Mouse (Mus musculus): Measurements from ENCODE around the gene Tnip3. TPM values are rescaled to one million over a fixed set of nuclear protein-coding genes. Genes with fewer than 3 reads are reported as not detected.

The Tnip3 gene
- total RNA-seq, 2 experiments from 2014 or later = not detected

GRCm38 (mm10) chr6:65666295-65666694 lies 141.2 kb downstream of the Tnip3 start:
- no peak overlapping the region for H3K27ac ChIP-seq
- no peak for TF ChIP-seq CTCF (IDR thresholded peaks at IDR 0.05)
- DNase-seq (ENCODE audit: extremely low spot score in 1 of 2, low spot score in 2 of 2) = no peak
- no peak overlapping the region for H3K4me3 ChIP-seq
- intact Hi-C loops (cut with DNase I) = no loop called here

DNA sequence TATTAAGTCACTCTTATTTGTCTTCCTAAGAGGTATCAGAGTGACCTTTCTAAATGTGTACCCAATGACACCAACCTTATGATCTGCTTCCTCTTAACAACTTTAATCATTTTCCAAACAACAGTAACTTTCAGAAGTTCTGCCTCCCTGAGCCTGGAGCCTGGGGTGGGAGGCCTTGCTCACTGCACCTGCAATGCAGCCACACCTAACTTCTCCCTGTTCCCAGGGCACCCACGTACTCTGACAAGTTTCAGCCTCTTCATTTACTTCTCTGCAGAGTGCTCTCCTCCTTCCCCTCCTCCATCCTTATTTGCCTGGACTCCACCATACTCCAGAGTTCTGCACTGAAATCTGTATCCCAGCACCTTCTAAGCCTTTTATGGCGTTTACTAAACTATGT lies 144.9 kb downstream of the Tnip3 start:
- intact Hi-C loops (cut with DNase I) = loop anchor here (5.0 kb wide), 1 partner anchor 862 kb away; no protein-coding TSS in a partner anchor
- Histone ChIP-seq H3K4me3 (no peak overlapping the region), H3K27ac (no peak overlapping the region)
- no peak for TF ChIP-seq CTCF (IDR thresholded peaks at IDR 0.05)
- DNase-seq (ENCODE audit: extremely low spot score in 1 of 2, low spot score in 2 of 2) = no peak

DNA sequence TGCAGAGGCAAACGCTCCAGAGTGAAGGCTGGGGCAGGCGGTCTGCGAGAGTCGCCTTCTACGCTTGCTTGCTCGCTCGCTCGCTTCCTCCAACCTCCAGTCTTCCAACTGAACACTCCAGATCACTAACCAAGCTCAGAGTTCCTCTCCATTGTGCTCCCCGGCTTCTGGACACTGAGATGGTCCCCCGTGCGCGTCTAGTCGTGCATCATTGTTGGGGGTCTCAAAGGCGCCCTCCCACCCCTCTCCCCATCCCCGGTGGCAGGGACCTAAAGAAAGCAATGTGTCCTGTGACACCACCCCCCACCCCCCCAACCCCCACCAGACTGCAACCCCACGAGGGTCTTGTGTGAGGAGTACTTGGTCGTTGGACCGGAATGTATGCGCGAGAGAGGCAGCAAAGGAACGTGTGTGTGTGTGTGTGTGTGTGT lies 145.9 kb downstream of the Tnip3 start:
- TF ChIP-seq CTCF (IDR thresholded peaks at IDR 0.05) = no peak
- intact Hi-C loops (cut with DNase I) = loop anchor here (5.0 kb wide), 1 partner anchor 861 kb away; no protein-coding TSS in a partner anchor
- H3K27ac ChIP-seq = no peak overlapping the region

GRCm38 (mm10) chr6:65671451-65671850 lies 146.3 kb downstream of the Tnip3 start, which contains the start of gene Ndnf:
Gene Ndnf (plus strand): TSS chr6:65671590.
- peak; percentile 36 to 37 for DNase-seq (ENCODE audit: extremely low spot score in 1 of 2, low spot score in 2 of 2)
- TF ChIP-seq CTCF (IDR thresholded peaks at IDR 0.05) = no peak
- Histone ChIP-seq H3K27ac (0 out of 2 replicates have a peak within 1 kb of the TSS, but pooled peaks have one; percentile 40), H3K4me3 (peak within 1 kb of the TSS; percentile 64)
- intact Hi-C loops (cut with DNase I) = loop anchor here (5.0 kb wide), 1 partner anchor 861 kb away; no protein-coding TSS in a partner anchor

More for the DNA sequence above, 145.9 kb downstream of the Tnip3 start:
- DNase-seq (ENCODE audit: extremely low spot score in 1 of 2, low spot score in 2 of 2) = no peak
- no peak overlapping the region for H3K4me3 ChIP-seq

DNA sequence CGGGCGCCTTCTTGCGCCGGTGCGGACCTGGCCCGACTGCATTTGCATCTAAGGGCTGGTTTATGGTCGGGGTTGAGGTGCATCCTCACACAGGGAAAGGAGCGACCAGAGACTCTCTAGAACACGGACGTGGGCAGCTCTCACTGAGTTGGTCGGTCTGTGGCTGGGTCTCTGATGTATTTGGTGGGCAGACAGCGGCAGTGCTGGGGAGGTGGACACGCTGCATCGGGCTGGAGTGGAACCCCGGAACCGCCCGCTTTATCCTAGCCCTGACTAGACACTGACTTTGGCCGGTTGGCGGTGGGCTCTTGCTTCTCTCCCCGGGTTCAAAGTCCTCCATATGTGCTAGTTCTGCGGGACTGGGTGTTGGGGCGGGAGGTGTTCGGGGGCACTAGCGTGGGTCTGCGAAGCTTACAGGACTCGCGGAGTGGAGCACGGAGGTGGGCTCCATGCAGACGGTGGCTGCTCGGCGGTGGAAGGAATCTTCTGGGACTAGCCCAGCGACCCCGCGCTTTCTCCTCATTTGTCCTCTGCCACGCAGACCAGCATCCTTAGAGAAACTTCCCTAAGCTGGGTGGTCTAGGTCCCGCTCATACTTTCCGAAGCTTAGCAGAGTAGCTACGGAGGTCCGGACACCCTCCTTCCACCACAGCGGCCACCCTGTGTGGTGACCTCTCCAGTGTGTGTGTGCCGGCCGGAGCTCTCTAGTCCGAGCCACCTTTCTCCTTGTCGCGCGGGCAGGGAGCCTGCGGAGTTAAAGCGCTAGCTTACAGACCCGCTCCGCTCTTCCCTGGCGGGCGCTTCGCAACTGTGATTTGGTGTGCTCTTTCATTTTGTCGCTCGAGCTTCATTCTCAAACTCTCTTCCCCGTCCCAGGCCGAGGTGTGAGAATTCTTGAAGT lies 147.3 kb downstream of the Tnip3 start:
- intact Hi-C loops (cut with DNase I) = loop anchor here (5.0 kb wide), 1 partner anchor 860 kb away; no protein-coding TSS in a partner anchor
- no peak for TF ChIP-seq CTCF (IDR thresholded peaks at IDR 0.05)
- Histone ChIP-seq H3K4me3 (peak overlapping the region; percentile 64), H3K27ac (no peak overlapping the region)
- DNase-seq (ENCODE audit: extremely low spot score in 1 of 2, low spot score in 2 of 2) = peak; percentile 13 to 17

Other genes with a start within 250 kb of the Tnip3 start
- under 1 TPM in 1 of 2 experiments, not detected in 1; 0.65 TPM for gene C130060K24Rik, start 144.2 kb upstream of the Tnip3 start, total RNA-seq (2021)
- 10 to 100 TPM in 1 of 2 experiments, 1 to 10 TPM in 1; 10.0 to 12.6 TPM for gene Ndnf, start 146.3 kb downstream of the Tnip3 start, total RNA-seq (2021)